Mouse (Mus musculus) liver, embryonic 13.5 days (tissue): ENCODE data around the gene Ripply3. TPM values are rescaled to one million over a fixed set of nuclear protein-coding genes. Genes with fewer than 3 reads are reported as not detected.

Experiments used
- ATAC-seq: fragments of 200-750 bp; cut with Nextera tagmentation; 2 replicates; pipeline ENCODE4 v1.8.0; 2017; ENCODE audit warnings: low read depth, mild to moderate bottlenecking, moderate number of reproducible peaks, moderate library complexity
- DNase-seq: peaks from one replicate; pipeline ENCODE4 v3.0.0; 2022
- H3K27ac ChIP-seq: fragments of 300-500 bp; sonication (generic); 2 replicates; pipeline ENCODE4 v1.5.1; 2015; ENCODE audit warnings: moderate library complexity, mild to moderate bottlenecking, inconsistent platforms
- H3K27me3 ChIP-seq: fragments of 300-500 bp; sonication (generic); 2 replicates; pipeline ENCODE4 v1.6.1; 2015; ENCODE audit warnings: mild to moderate bottlenecking, inconsistent platforms
- H3K36me3 ChIP-seq: fragments of 300-500 bp; sonication (generic); 2 replicates; pipeline ENCODE4 v1.6.1; 2015; ENCODE audit warnings: mild to moderate bottlenecking, inconsistent platforms
- H3K4me1 ChIP-seq: fragments of 300-500 bp; sonication (generic); replicated peaks from 2 replicates; pipeline ENCODE4 v1.6.1; 2015; ENCODE audit warnings: inconsistent platforms
- H3K4me2 ChIP-seq: fragments of 300-500 bp; sonication (generic); 2 replicates; pipeline ENCODE4 v1.6.1; 2015; ENCODE audit warnings: inconsistent platforms, mild to moderate bottlenecking, moderate library complexity
- H3K4me3 ChIP-seq: fragments of 300-500 bp; sonication (generic); replicated peaks from 2 replicates; pipeline ENCODE4 v1.5.1; 2015; ENCODE audit warnings: mild to moderate bottlenecking, inconsistent platforms
- H3K9ac ChIP-seq: fragments of 300-500 bp; sonication (generic); 2 replicates; pipeline ENCODE4 v1.6.1; 2015; ENCODE audit warnings: mild to moderate bottlenecking, inconsistent platforms
- H3K9me3 ChIP-seq: fragments of 300-500 bp; sonication (generic); replicated peaks from 2 replicates; pipeline ENCODE4 v1.6.1; 2016; ENCODE audit warnings: inconsistent platforms
- WGBS: fragments of 180-500 bp; shearing (Covaris S2); methylation state at CpG from one replicate; pipeline ENCODE4 v1.1.7; 2015; ENCODE audit not compliant: insufficient replicate concordance; 5-methylcytosine and 5-hydroxymethylcytosine counted together
- polyA plus RNA-seq: library from polyadenylated mRNA; unstranded; fragments of >200 nt; fragmentation: Nextera tagmentation; extraction: Ambion mirVana; gene quantifications from 2 replicates; pipeline ENCODE4 v1.2.1, GENCODE M21; 2015

Gene Ripply3
- polyA plus RNA-seq, 1 experiment from 2014 or later = 1.5 TPM

DNA sequence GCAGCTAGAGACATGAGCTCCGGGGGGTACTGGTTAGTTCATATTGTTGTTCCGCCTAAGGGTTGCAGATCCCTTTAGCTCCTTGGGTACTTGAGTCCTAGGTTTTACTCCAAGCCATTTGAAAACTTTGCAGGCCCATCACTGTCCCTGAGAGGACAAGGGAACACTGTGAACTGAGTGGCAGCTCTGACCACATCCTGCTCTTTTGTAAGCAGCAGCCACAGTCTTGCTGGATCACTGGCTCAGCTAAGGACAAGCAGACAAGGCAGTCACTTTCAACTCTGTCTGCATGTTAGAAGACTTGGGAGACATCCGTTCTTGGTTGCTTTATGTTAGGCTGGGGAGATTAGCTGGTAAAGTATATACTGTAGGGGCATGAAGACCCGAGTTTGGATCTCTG, 35.6 kb downstream of the Ripply3 start:
- no peak overlapping the region for H3K9ac ChIP-seq
- 59% methylated on average over 4 of the region's 4 CpGs for WGBS
- H3K4me1 ChIP-seq = peaks cover 10% of the 10 kb centered on the region; the same call in 1 of the 2 replicates
- no peak overlapping the region for H3K27ac ChIP-seq
- no peaks in the 10 kb centered on the region; the same call in 1 of the 2 replicates for H3K36me3 ChIP-seq
- no peak for ATAC-seq
- H3K9me3 ChIP-seq = no peaks in the 10 kb centered on the region
- no peak for DNase-seq
- no peaks in the 10 kb centered on the region for H3K27me3 ChIP-seq
- no peak overlapping the region for H3K4me2 ChIP-seq
- H3K4me3 ChIP-seq = no peak overlapping the region

GRCm38 (mm10) chr16:94365435-94365834, 37.2 kb downstream of the Ripply3 start:
- Histone ChIP-seq H3K27ac (no peak overlapping the region), H3K4me1 (peaks cover 24% of the 10 kb centered on the region), H3K27me3 (no peaks in the 10 kb centered on the region), H3K4me3 (no peak overlapping the region), H3K9ac (no peak overlapping the region), H3K36me3 (no peaks in the 10 kb centered on the region; the same call in 1 of the 2 replicates), H3K4me2 (no peak overlapping the region), H3K9me3 (no peaks in the 10 kb centered on the region)
- WGBS = 75% methylated on average over 3 of the region's 3 CpGs
- ATAC-seq = no peak
- no peak for DNase-seq

DNA sequence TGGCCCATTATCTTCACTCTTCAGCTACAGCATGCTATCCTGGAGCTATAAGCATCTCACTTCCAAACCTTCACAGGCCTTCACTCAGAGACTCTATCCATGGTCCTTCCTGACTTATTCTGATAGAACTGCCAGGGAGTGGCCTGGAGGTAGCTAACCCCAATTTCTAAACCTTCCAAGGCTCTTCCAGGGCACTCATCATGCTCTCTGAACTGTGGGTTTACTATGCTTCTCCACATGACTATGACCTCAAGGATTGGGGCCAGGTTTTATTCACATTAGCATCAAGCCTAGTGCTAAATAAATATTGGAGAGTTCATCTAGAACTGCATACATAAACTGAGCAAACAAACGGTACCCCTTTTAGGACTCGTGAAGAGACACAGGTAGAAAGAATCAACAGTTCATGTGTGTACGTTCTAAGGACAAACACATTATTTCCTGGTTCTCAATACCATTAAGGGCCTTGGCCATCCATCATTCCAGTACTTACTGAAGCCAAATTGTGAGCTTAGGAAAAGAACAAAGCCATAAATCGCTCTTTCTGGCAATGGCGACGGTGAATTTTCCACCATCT, 41.5 kb downstream of the Ripply3 start:
- no peaks in the 10 kb centered on the region; the same call in 1 of the 2 replicates for H3K36me3 ChIP-seq
- 7% methylated on average over 6 of the region's 6 CpGs for WGBS
- H3K4me2 ChIP-seq = peak overlapping the region; percentile 98
- no peaks in the 10 kb centered on the region for H3K27me3 ChIP-seq
- peaks cover 32% of the 10 kb centered on the region for H3K4me1 ChIP-seq
- peak overlapping the region; percentile 83 for H3K27ac ChIP-seq
- DNase-seq (no peak), ATAC-seq (no peak)
- H3K4me3 ChIP-seq = peak overlapping the region; percentile 81
- no peaks in the 10 kb centered on the region for H3K9me3 ChIP-seq
- H3K9ac ChIP-seq = peak overlapping the region; percentile 84

GRCm38 (mm10) chr16:94370173-94370914, 42.1 kb downstream of the Ripply3 start, which contains the start of gene Ttc3:
Gene Ttc3 (plus strand): TSS chr16:94370618.
- no peaks in the 10 kb centered on the region for H3K9me3 ChIP-seq
- no peaks in the 10 kb centered on the region for H3K27me3 ChIP-seq
- DNase-seq (peak; percentile 71), ATAC-seq (peak; percentile 79)
- H3K4me1 ChIP-seq = peaks cover 35% of the 10 kb centered on the region
- H3K27ac ChIP-seq = peak within 1 kb of the TSS; percentile 83
- peak within 1 kb of the TSS; percentile 84 for H3K9ac ChIP-seq
- no peaks in the 10 kb centered on the region for H3K36me3 ChIP-seq
- WGBS = under 1% methylated on average over 78 of the region's 79 CpGs
- H3K4me3 ChIP-seq = peak within 1 kb of the TSS; percentile 81
- peak within 1 kb of the TSS; percentile 98 for H3K4me2 ChIP-seq

GRCm38 (mm10) chr16:94370915-94371300, 42.7 kb downstream of the Ripply3 start:
- peak overlapping the region; percentile 83 for H3K27ac ChIP-seq
- H3K27me3 ChIP-seq = no peaks in the 10 kb centered on the region
- peak overlapping the region; percentile 98 for H3K4me2 ChIP-seq
- ATAC-seq = peak; percentile 82
- peaks cover 35% of the 10 kb centered on the region for H3K4me1 ChIP-seq
- peak; percentile 51 for DNase-seq
- H3K9me3 ChIP-seq = no peaks in the 10 kb centered on the region
- WGBS = under 1% methylated on average over 43 of the region's 43 CpGs
- H3K9ac ChIP-seq = peak overlapping the region; percentile 84
- H3K36me3 ChIP-seq = no peaks in the 10 kb centered on the region
- H3K4me3 ChIP-seq = peak overlapping the region; percentile 81

DNA sequence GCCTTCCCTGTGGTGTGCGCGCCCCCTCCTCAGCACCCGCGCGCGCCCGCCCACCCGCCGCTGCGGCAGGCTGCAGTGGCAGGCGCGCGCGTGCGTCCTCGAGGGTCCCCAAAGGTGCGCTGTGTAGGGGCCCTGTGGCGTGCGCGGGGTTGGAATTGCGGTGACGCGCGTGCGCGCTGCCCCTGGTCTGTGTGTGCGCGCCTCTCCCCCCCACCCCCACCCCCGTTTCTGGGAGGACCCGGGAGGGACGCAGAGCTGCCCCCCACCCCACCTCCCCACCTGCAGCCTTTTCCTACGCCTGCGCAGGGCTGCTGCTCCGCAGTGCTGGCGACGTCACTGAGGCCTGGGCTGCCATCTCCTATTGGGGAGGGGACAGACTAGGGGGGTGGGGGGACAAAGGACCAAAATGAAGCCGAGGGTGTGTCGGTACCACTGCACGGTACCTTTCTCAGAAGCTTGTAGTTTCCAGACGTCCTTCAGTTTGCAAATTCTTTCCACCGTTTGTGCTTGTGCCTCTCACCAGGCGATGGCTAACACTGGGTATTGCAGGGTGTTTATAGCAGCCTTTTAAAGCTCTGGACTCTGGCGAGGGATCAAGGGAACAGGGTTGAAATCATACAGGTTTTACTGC, 43.2 kb downstream of the Ripply3 start, which contains the start of gene Pigp:
Gene Pigp, minus strand, starts transcription at position 542 of the 631 bp plus-strand sequence.
- H3K27ac ChIP-seq = peak within 1 kb of the TSS; percentile 83
- no peaks in the 10 kb centered on the region for H3K36me3 ChIP-seq
- peak within 1 kb of the TSS; percentile 81 for H3K4me3 ChIP-seq
- no peaks in the 10 kb centered on the region for H3K27me3 ChIP-seq
- H3K9ac ChIP-seq = peak within 1 kb of the TSS; percentile 84
- H3K9me3 ChIP-seq = no peaks in the 10 kb centered on the region
- DNase-seq = peak; percentile 32
- peak within 1 kb of the TSS; percentile 98 for H3K4me2 ChIP-seq
- peaks cover 35% of the 10 kb centered on the region for H3K4me1 ChIP-seq
- ATAC-seq = peak; percentile 66
- WGBS = under 1% methylated on average over 41 of the region's 43 CpGs

DNA sequence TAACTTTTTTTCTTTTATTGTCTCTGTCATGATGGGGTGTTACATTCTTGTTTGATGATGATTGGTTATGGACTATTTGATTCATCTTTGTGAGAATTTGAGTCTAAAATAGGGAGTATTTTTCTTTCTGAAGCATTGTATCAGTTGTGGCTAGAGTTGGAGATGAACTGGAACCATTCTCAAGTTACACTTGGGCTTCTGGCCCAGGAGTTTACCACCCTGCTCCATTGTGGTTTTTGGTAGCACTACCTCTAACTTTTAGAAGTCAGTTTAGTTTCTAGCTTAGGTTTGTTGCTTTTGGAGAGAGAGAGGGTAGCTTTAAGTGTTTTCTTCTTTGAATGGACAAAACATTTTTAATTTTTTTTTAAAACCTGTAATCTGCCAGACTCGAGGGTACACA, 51.2 kb downstream of the Ripply3 start:
- Histone ChIP-seq H3K9ac (no peak overlapping the region), H3K4me1 (peaks cover 9% of the 10 kb centered on the region; the same call in 1 of the 2 replicates), H3K27ac (no peak overlapping the region), H3K9me3 (no peaks in the 10 kb centered on the region), H3K36me3 (no peaks in the 10 kb centered on the region), H3K4me3 (no peak overlapping the region), H3K27me3 (no peaks in the 10 kb centered on the region), H3K4me2 (no peak overlapping the region)
- no peak for DNase-seq
- 42% methylated on average over 1 of the region's 1 CpGs for WGBS
- ATAC-seq = no peak

DNA sequence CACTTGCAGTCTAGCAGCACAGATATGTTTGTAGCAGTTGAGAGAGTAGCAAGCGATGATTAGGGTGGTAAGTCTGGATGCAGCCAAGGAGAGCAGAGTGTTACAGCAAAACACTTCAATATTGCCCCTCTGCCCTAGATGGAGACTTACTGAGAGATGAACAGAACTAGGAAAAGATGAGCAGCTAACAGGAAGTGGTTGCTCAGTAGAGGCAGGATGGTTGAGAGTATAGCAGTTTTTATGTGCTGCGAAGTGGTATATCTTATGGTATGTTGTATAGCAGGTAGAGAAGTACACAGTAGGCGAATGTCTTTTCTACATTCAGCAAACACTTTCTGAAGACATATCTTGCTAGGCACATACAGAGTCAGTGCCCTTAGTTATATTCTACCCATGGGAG, 55.1 kb downstream of the Ripply3 start:
- Histone ChIP-seq H3K9me3 (no peaks in the 10 kb centered on the region), H3K27ac (no peak overlapping the region), H3K4me1 (peaks cover 4% of the 10 kb centered on the region; the same call in 1 of the 2 replicates), H3K4me3 (no peak overlapping the region), H3K9ac (no peak overlapping the region), H3K27me3 (no peaks in the 10 kb centered on the region), H3K36me3 (peaks cover 4% of the 10 kb centered on the region; the same call in 1 of the 2 replicates), H3K4me2 (no peak overlapping the region)
- no peak for DNase-seq
- 83% methylated on average over 3 of the region's 3 CpGs for WGBS
- ATAC-seq = no peak

Other genes with a start within 250 kb of the Ripply3 start
- not detected in 2 replicates for gene Sim2, start 243.5 kb upstream of the Ripply3 start, polyA plus RNA-seq
- gene Hlcs, start 14.8 kb upstream of the Ripply3 start, polyA plus RNA-seq = 2.5 and 2.9 TPM in 2 replicates
- gene Ttc3, start 42.2 kb downstream of the Ripply3 start, polyA plus RNA-seq = 29.6 and 31.9 TPM in 2 replicates
- gene Pigp, start 43.4 kb downstream of the Ripply3 start, polyA plus RNA-seq = 55.5 and 58.3 TPM in 2 replicates
- gene Vps26c, start 198.4 kb downstream of the Ripply3 start, polyA plus RNA-seq = 22.2 and 24.2 TPM in 2 replicates
- 5.2 and 5.3 TPM in 2 replicates for gene Dyrk1a, start 241.6 kb downstream of the Ripply3 start, polyA plus RNA-seq